Mouse (Mus musculus) lung, postnatal 25 days (tissue): ENCODE data around the gene Pin1.
"Not testable (repeated sequence)": the region's sequence is repeated elsewhere in the genome, so short reads cannot be mapped to it uniquely, and the experiment has no call there.

Experiments
- DNase-seq: peaks from one replicate; pipeline ENCODE4 v3.0.0; 2022; ENCODE audit warnings: low spot score

Pin1 gene

DNA sequence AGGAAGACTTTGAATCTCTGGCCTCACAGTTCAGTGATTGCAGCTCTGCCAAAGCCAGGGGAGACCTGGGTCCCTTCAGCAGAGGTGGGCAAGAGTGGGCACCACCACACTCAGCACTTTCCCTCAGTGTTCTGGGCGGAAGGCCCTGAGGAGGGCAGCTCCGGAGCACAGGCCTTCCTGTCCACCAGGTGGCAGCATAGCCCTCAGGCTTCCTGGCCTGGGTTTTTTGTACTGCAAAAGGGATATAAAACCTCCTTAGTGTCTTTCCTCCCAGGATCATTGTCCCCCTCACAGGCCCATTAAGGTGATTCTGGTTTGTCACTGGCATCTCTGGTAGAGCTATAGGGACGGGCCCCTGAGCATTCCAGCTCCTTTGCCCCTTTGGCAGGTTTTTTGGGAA lies 10.4 kb downstream of the Pin1 start:
- peak; percentile 21 for DNase-seq

DNA sequence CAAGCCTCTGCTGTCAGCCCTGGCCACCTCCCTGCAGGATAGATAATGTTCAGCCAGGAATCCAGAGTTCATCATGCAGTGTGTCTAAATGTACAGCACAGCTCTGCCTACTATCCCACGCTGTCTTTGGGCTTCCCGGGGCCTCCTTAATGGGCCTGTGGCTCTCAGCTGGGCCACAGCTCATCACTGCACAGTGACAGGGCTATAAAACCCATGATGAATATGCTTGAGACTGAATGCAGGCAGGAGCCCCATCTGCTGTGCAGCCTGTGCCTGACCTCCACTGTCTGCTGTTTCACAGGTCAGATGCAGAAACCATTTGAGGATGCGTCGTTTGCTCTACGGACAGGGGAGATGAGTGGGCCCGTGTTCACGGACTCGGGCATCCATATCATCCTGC lies 11.0 kb downstream of the Pin1 start:
- DNase-seq = no peak

DNA sequence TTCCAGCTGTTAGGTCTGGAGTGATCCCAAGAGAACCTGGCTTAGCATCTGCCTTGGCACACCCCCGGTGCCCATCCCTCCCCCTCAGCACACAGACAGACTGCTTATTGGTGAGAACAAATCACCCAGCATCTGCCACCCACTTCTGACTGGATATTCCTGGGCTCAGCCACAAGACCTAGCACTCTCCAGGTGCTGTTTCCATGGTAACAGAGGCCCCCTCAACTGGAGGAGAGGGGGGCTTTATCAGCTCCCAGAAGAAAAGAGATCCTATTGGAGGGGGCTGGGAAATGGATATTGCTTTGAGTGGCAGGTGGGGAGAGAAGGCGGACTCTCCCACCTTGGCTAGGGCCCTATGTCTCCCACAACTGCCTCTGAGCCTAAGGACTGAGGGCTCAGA lies 12.1 kb downstream of the Pin1 start:
- no peak for DNase-seq

DNA sequence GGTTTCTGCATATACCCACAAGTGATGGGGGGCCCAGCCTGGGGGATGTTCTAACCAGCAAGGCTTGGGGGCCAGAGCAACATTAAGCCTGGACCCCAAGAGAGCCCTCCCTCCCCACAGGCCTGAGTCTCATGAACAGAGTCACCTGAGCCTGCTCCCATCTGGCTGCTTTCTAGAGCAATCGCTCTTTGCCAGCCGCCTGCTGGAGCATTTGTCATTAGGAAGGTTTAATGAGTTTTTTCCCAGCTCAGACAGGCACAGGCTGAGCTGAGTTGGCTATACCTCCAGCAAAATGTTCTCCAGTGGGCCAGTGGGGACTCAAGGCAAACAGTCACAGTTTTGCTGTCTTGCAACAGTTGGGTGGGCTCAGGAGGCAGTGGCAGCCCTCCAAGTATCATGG lies 12.5 kb downstream of the Pin1 start:
- DNase-seq = no peak

DNA sequence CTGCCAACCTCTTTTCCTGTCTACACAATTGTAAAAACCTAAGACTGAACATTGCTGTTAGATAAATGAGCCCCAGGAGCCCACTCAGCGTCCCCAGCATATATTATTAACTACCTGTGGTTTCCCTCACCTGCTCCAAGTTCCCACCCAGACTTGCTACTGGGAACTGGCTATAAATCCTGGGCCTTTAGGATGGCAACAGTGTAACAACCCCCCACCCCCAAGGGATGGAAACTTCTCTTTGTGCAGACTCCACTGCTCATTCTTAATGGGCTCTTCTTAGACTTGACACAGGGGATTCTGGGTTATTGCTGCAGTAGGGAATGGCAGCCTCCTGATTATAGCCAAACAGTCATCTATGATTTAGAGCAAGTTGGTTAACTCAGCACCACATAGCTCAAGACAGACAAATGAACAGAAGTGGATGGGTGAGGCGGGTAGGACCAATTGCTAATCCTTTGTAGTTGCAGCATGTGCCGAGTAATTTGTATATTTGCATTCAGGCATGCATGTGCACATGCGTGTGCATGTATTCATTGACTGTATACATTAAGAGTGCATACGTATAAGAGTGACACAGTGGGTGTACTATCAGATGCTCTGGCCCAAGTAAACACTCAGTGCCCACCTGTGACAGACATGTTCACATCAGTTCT lies 13.2 kb downstream of the Pin1 start:
- no peak for DNase-seq

DNA sequence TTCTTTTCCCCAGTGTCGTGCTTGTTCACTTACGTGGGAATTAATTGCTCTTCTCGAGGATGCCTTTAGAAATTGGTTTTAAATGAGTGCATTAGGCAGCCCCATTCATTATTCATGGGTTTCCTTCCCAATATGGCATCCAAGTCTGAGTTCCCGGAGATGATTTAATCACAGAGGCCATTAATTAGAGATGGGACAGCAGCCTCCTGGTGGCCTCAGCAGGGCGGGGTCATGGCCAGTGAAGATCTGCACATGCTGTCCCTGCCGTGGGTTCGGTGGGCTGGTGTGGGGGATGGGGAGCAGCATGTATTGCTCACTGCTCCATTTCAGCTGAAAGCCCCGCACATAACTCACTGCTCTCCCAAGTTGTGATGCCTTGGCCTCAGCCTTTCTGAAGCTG lies 14.0 kb downstream of the Pin1 start:
- no peak for DNase-seq

DNA sequence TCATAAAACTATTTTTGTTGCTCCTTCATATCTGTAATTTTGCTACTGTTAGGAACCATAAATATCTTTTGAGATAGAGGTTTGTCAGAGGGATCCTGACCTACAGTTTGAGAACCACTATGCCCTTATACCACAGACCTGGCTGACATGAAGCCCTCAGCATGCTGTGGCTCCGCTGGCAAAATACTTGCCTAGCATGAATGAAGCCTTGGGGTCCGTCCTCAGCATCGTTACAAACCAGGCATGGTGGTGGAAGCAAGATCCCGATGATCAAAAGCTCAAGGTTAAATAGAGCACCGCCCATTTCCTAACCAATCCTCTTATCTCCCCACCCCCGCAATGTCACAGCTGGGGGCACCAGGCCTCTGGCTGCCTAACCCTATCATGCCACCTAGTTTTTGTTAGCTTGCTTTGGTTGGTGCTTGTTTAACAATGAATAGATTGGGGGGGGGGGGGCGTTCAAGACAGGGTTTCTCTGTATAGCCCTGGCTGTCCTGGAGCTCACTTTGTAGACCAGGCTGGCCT lies 14.7 kb downstream of the Pin1 start:
- no peak for DNase-seq

DNA sequence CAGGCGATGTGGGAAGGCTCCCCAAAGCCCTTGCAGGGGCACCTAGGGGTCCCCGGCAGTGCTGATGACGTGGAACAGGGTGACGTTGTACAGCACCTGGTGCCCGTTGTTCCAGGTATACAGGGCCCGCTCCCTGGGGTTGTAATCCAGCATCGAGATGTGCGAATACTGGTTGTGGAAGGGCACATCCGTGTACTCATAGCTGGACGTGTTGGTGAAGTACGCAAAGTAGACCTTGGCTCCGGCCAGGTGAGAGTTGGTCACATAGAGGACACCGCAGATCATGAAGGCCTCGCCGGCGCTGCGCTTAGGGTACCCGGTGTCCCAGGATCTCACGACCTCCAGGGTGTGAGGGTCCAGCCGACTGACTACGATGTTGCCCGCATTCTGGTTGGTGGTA lies 16.2 kb downstream of the Pin1 start:
- DNase-seq = no peak

DNA sequence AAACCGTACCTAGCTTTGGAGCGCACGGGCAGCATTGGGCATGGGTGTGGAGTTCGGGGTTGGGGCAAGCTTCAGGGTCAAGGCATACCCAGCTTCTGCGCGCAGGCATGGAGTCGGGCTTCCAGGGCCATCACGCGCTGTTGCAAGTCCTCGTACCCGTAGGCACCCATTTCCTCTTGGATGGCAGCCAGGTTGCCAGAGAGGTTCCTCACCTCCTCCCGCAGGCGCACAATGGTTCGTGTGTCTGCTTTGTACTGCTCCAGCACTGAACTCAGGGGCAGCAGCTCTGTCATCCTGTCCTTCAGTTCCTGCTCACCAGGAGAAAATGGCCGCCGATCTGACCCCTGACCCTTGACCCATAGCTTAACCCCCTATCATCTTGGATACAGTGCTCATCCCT lies 20.2 kb downstream of the Pin1 start:
- no peak for DNase-seq

DNA sequence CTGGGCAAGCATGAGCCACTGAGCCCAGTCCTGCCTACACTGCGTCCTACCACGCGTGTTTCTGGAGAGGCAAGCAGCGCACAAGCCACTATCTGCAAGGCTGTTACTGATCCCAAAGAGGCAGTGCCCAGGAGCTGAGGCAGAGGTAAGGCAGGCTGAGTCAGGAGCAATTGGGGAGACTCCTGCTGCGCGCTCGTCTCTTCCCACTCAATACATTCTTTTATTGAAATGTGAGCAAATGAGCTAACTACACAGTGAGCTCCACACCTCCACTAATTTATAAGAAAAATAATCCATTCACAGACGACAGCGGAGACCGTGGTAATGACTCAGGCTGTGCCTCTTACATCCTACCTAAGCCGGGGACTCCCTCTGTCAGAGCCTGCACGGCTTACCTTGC lies 26.0 kb downstream of the Pin1 start:
- no peak for DNase-seq

DNA sequence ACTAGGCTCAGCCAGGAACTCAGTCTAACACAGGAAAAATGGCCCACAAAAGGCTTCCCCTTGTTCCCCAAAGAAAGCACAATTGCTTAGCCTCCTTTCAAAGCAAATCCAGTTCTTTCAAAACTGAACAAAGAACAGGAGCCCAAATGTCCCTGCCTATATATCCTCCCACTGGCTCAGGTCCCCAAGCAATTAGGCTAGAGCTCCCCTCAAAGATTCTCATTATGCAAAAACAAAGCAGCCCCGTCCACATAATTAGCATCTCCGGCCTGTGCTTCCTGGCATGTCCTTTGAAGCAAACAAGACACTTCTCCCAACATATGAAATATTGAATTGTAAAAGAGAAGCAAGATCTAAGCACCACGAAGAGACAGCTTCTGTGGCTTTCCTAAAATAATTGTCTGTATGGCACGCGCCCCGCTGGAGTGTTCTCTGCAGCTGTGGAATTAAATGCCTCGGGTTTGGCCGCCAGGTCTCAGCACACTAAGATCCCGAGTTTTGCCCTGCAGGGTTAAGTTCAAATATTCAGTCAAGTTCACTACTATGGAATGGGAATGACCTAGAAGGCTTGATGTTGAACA lies 28.6 kb downstream of the Pin1 start:
- DNase-seq = no peak

DNA sequence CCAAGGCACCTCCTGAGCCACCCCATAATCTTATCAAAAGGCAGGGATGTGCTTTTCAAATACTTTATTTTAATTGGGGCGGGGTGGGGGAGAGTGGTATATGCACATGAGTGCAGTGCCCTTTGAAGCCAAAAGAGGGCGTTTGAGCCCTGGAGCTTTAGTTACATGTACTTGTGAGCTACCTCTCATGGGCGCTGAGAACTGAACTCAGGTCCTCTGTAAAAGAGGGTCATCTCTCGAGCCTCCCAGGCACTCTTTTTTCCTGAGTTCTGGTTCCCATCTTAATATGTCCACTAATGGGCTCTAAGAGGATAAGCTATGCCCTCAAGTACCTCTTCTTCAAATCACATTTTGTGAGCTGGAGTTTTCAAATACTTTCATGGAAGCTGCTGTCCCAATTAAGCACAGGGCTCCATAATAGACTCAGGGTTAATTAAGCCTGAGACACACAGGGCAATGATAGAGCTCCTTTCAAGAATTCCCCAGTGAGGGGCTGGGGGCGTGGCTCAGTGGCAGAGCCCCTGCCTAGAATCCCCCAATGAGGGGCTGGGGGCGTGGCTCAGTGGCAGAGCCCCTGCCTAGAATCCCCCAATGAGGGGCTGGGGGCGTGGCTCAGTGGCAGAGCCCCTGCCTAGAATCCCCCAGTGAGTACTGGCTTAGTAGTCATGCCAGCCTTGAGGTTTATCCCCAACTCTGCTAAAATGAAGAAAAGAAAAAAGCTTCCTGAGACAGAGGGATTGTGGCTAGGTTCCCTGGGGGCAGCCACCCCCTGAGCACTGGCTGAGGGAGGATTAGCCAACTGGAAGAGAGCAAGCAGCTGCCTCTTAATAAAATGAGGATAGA lies 29.9 kb downstream of the Pin1 start:
- DNase-seq = no peak

DNA sequence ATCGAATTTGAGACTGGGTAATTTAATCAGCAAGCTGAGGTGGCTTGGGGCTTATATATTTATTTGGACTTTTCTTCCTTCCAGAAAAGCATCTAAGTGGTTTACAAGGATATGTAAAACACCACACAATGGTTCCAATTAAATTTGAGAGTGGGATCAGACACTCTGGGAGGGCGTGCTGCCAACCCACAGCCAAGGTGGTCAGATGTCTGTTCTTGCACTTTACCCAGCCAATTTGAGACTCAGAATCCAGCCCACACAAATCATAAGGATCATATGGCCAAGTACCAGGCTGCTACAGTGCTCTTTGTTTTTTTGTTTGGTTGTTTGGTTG lies 30.5 kb downstream of the Pin1 start:
- no peak for DNase-seq

DNA sequence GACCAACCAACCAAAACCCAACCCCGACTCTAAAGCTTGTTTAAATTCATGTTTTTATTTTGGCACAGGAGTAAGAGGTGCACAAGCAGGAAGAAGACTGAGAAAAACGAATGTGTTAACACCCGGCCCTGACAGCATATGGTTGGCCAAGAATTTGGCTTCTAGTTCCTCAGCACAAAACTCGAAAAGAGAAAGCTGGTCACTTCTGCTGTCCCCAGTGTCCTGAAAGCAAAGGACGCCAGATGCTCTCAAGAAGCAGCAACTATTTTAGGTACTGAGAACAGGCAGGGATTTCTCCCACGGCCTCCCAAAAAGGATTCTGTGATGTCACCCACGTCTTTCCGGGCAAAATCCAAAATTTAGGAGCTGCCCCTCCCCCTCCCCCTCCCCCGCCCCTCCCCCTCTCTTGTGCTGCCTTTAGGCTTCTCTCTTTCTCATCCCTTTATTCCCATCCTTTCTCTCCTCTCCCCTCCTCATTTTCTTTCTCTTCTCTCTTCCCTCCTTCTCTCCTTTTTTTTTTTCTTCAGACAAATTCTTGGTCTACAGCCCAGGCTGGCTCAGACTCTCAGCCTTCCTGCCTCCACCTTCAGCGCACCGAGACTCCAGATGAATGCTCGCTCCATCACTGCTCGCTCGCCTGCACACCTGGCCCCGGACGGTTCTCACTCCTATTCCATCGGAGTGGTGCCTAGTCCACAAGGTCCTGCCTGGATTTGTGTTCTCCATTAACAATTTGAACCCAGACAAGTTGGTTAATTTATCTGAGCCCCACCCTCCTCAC lies 33.4 kb downstream of the Pin1 start:
- no peak for DNase-seq

DNA sequence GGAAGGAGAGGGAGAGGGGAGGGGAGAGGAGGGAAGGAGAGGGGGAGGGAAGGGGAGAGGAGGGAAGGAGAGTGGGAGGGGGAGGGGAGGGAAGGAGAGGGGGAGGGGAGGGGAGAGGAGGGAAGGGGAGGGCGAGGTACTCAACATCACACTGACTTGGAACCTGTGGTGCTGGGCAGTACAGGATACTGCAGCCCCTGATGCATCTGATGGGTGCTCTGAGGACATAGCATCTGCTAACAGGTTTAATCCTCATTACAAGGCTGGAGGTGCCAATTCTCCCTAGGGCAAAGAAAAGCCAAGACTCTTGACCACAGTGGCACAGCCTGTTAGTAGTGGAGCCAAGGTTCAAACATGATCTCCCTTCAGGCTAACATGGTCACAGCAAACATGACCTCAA lies 37.5 kb downstream of the Pin1 start:
- no peak for DNase-seq

DNA sequence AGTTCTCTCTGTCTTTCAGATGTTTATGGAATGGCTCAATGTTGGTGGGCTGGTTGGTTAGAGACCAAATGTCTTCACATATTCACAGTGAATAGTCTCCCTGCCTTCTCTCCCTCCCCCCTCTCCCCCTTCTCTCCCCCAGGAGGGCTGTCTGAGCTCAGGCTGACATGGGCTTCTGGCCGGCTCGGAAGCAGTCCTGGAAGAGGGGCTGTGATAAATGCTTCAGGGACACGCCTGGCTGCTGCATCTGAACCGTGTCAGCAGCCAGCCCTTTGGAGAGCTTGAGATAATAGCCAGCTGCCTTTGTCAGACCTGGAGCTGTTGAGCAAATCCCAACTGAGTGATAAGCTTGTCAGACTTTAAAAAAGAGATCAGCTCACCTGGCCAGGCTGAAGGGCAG lies 38.0 kb downstream of the Pin1 start:
- DNase-seq = no peak

DNA sequence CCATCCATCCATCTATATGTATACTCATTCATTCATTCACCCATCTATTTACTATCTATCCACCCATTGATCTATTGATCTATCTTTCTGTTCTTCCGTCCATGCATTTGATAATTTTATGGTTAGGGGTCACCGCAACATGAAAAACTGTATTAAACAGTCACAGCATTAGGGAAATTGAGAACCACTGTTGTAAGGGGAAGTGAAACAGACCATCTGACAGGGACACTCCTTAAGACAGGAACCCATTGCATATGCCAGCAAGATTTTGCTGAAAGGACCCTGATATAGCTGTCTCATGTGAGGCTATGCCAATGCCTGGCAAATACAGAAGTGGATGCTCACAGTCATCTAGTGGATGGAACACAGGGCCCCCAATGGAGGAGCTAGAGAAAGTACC lies 38.6 kb downstream of the Pin1 start:
- DNase-seq = not testable (repeated sequence)

DNA sequence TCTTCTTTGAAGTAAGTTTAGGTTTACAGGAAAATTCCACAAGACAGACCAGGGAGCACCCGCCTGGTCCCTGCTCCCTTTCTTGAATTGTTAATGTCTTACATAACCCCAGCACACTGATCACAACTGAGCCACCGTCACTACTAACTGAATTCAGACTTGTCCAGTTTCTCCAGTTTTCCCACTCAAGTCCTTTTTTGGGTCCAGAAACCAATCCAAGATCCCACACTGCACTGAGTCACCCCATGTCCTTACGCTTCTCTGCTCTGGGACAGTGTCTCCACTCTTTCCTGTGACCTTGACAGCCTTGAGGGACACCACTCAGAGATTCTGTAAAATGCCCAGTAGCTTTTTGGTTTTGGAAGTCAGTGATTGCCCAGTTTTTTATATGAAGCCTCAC lies 41.0 kb downstream of the Pin1 start:
- DNase-seq = no peak

DNA sequence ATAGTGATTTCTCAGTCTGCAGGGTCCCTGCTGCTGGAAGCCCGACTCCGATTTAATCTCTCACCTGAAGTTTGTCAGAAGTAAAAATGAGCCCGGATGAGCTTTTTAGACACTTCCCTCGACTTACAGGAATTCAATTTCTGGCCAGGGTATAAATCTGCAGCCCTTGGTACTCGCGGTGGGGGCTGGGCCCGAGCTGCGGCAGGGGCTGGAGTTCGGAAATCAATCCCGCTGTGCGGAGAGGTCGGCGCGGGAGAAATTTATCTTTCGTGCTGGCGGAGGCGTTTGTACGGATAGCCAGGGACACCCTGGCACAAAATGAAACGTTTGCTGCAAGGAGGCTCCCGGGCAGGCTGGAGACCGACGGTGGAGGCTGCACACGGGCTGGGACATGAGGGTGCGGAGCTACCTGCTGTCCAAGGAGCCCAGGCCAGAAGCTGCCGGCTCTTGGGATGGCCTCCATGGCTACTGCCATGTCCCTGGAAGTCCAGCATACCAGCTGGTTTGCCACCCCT lies 42.9 kb downstream of the Pin1 start:
- no peak for DNase-seq

DNA sequence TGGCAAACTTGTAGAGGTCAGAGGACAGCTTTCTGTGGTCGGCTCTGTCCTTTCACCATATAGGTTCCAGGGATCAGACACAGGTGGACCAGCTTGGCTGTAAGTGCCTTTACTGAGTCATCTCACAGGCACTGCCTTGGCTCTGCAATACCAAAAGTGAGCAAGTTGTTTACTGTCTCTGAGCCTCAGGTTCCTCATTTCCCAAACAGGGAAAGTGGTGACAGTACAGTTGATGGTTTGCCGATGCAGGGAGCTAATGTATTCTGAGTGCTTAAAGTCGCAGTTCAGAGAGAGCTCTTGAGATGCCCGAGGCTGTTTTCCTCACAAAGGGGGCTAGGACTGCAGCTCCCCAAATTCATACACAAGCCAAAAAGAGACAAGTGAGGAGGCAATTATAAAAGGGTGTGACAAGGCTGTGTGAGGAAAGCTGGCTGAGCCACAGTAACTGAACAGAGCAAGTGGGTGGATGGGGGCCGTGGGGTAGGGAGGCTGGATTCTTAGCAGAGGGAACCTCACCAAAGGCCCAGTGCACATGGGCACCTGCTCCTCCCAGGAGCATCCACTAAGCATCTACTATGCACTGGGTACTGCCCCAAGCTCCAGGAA lies 44.3 kb downstream of the Pin1 start:
- no peak for DNase-seq

DNA sequence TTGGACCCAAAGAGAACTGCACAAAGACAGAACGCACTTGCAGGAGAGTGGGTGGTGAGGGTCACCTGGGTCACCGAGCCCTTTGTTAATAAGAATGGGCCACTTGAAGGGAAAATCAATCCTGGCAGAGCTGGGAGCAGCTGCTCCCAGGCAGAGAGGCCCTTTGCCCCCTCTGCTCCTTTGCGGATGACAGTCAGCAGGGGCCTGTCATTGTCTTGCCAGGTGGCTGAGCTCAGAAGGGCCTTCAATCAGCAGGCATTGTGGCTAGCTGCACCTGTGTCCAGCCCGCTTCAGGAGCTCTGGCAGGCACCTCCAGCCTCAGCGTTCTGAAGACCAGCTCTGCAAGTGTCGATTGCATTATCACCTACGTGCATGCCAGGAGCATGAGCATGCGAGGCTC lies 45.6 kb downstream of the Pin1 start:
- DNase-seq = no peak

DNA sequence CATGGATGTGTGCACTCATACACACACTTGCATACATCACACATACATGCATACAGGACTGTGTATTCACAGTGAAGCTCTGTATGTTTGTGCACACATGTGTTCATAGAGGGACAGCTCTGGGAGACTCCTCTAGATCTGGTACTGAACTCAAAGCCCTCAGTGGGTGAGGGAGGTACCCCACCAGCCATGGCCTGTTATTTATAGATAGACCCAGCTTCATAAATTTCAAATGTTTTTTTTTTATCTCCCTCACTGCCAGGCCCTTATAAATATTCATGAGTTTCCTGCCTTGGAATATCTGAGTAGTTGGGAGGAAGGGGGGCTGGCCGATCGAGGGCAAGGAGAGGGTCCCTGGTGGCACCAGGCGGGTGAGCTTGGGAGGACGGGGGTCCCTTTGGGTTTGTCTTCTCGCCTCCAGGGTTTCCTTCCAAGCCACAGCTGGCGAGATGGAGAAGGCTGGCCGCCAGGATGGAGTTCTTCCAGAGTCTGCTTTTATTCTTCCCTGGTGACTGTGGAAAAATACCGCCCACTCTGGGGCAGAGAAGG lies 52.0 kb downstream of the Pin1 start:
- no peak for DNase-seq
